15 mouse cellular contexts compared by ENCODE assay signal in genomic region chr13:56500132-56500531, GRCm38 (mm10). TPM values are rescaled to one million over a fixed set of nuclear protein-coding genes. Genes with fewer than 3 reads are reported as not detected.
A peak's percentile ranks its signal among the peaks of the same experiment; 100 is the strongest.
DNase-seq lines count a peak whose midpoint lies in the region; ATAC-seq and TF ChIP-seq lines count a peak whose summit lies in the region.
"Had no signal": no experiment of that assay in that cellular context is flagged by ENCODE, and none has a peak within 500 bp of the region (broad histone marks: within the 10 kb centered on the region; RNA-seq: fewer than 3 reads in every experiment).

No protein-coding gene starts in this region.

- 81% methylated on average over 3 of the region's 3 CpGs for WGBS in forebrain, postnatal 0 days
- WGBS in forebrain, embryonic 13.5 days: 85% methylated on average over 3 of the region's 3 CpGs
- 55% methylated on average over 3 of the region's 3 CpGs for WGBS in lung, embryonic 14.5 days

- no peaks in the 10 kb centered on the region for H3K27me3 ChIP-seq in forebrain, postnatal 0 days (ENCODE audit: insufficient read depth, low read length)
- no peaks in the 10 kb centered on the region for H3K27me3 ChIP-seq in forebrain, embryonic 13.5 days
- H3K27me3 ChIP-seq in lung, embryonic 14.5 days (ENCODE audit: insufficient read depth, low read length): no peaks in the 10 kb centered on the region

- H3K4me3 ChIP-seq in forebrain, postnatal 0 days (ENCODE audit: low read depth, low read length): no peak overlapping the region
- H3K4me3 ChIP-seq in forebrain, embryonic 13.5 days: no peak overlapping the region
- no peak overlapping the region for H3K4me3 ChIP-seq in lung, embryonic 14.5 days (ENCODE audit: low read depth, low read length)

- no peak overlapping the region for H3K27ac ChIP-seq in forebrain, postnatal 0 days (ENCODE audit: low read depth, low read length)
- H3K27ac ChIP-seq in forebrain, embryonic 13.5 days: no peak overlapping the region
- H3K27ac ChIP-seq in lung, embryonic 14.5 days (ENCODE audit: low read depth): no peak overlapping the region

- H3K9me3 ChIP-seq in forebrain, postnatal 0 days (ENCODE audit: low read length): no peaks in the 10 kb centered on the region
- H3K9me3 ChIP-seq in forebrain, embryonic 13.5 days (replicated peaks): no peaks in the 10 kb centered on the region
- no peaks in the 10 kb centered on the region for H3K9me3 ChIP-seq in lung, embryonic 14.5 days (ENCODE audit: low read depth, low read length)

- peak; percentile 38 for DNase-seq in forebrain, postnatal 0 days
- peak; percentile 60 for DNase-seq in lung, embryonic 14.5 days
- DNase-seq in lung, postnatal 36 days: no peak
- peak; percentile 37 for DNase-seq in brain, adult 2 months (ENCODE audit: low read depth, low spot score)
- peak; percentile 17 to 27 for DNase-seq in kidney, postnatal 4 days
- no peak for DNase-seq in cerebellum, postnatal 10 days
- DNase-seq: adrenal gland, postnatal 36 days; cerebellum, adult 8-10 months; gastrocnemius, postnatal 14 days; lung, postnatal 14 days had no signal

- H3K36me3 ChIP-seq in forebrain, postnatal 0 days (ENCODE audit: insufficient read depth): no peaks in the 10 kb centered on the region
- H3K36me3 ChIP-seq in forebrain, embryonic 13.5 days (ENCODE audit: poor library complexity, severe bottlenecking): no peaks in the 10 kb centered on the region
- no peaks in the 10 kb centered on the region for H3K36me3 ChIP-seq in lung, embryonic 14.5 days (ENCODE audit: insufficient read depth)

- peak; percentile 62 for TF ChIP-seq CTCF in forebrain, postnatal 0 days (IDR thresholded peaks at IDR 0.05; ENCODE audit: low read depth)
- peak; percentile 59 for TF ChIP-seq CTCF in lung, embryonic 14.5 days (IDR thresholded peaks at IDR 0.05; ENCODE audit: low read depth)

- no peak overlapping the region for H3K9ac ChIP-seq in forebrain, postnatal 0 days
- no peak overlapping the region for H3K9ac ChIP-seq in forebrain, embryonic 13.5 days
- no peak overlapping the region for H3K9ac ChIP-seq in lung, embryonic 14.5 days

- H3K4me1 ChIP-seq in forebrain, postnatal 0 days (ENCODE audit: insufficient read depth): no peaks in the 10 kb centered on the region
- no peaks in the 10 kb centered on the region for H3K4me1 ChIP-seq in forebrain, embryonic 13.5 days
- no peaks in the 10 kb centered on the region for H3K4me1 ChIP-seq in lung, embryonic 14.5 days (ENCODE audit: insufficient read depth)

- ATAC-seq in forebrain, postnatal 0 days: no peak
- ATAC-seq in forebrain, embryonic 13.5 days: no peak
- ATAC-seq in lung, embryonic 14.5 days (ENCODE audit: insufficient read depth): no peak
- ATAC-seq in CD4-positive, CD25-positive, alpha-beta regulatory T cell, adult 4 months: no peak

- no peak overlapping the region for H3K4me2 ChIP-seq in forebrain, postnatal 0 days (ENCODE audit: low read depth)
- no peak overlapping the region for H3K4me2 ChIP-seq in forebrain, embryonic 13.5 days
- no peak overlapping the region for H3K4me2 ChIP-seq in lung, embryonic 14.5 days

RNA-seq across cellular contexts. Expression of gene Il9, which starts 18.1 kb away (rescaled TPM):
- not detected in 2 replicates for total RNA-seq in forebrain, postnatal 0 days (2014; rRNA removed)
- not detected in 2 replicates for polyA plus RNA-seq in forebrain, postnatal 0 days (2015; fragmentation: Nextera tagmentation; extraction: Ambion mirVana)
- polyA plus RNA-seq in forebrain, embryonic 13.5 days (2015; fragmentation: Nextera tagmentation; extraction: Ambion mirVana): not detected in 2 replicates
- polyA plus RNA-seq in lung, embryonic 14.5 days (2014; fragmentation: Nextera tagmentation; extraction: Ambion mirVana): not detected in 2 replicates
- not detected for polyA plus RNA-seq in CD4-positive, CD25-positive, alpha-beta regulatory T cell, adult 4 months (2017; shearing (Covaris generic))
- total RNA-seq: adrenal gland, postnatal 36 days; gastrocnemius, postnatal 14 days; layer of hippocampus, adult 18-20 months had no signal
- polyA plus RNA-seq: hindbrain, embryonic 11.5 days; limb, embryonic 14.5 days had no signal

RNA-seq across cellular contexts. Expression of gene Fbxl21, which starts 22.1 kb away (rescaled TPM):
- 5.4 and 7.1 TPM in 2 replicates for total RNA-seq in forebrain, postnatal 0 days (2014; rRNA removed)
- polyA plus RNA-seq in forebrain, postnatal 0 days (2015; fragmentation: Nextera tagmentation; extraction: Ambion mirVana): 3.4 and 4.3 TPM in 2 replicates
- polyA plus RNA-seq in forebrain, embryonic 13.5 days (2015; fragmentation: Nextera tagmentation; extraction: Ambion mirVana): 1.8 and 1.9 TPM in 2 replicates
- 1.7 and 2.2 TPM in 2 replicates for polyA plus RNA-seq in lung, embryonic 14.5 days (2014; fragmentation: Nextera tagmentation; extraction: Ambion mirVana)
- polyA plus RNA-seq in CD4-positive, CD25-positive, alpha-beta regulatory T cell, adult 4 months (2017; shearing (Covaris generic)): 1 to 10 TPM; 1.6 to 2.2 TPM

RNA-seq across cellular contexts. Expression of gene Lect2, which starts 48.2 kb away (rescaled TPM):
- not detected in 2 replicates for total RNA-seq in forebrain, postnatal 0 days (2014; rRNA removed)
- not detected in 2 replicates for polyA plus RNA-seq in forebrain, postnatal 0 days (2015; fragmentation: Nextera tagmentation; extraction: Ambion mirVana)
- polyA plus RNA-seq in forebrain, embryonic 13.5 days (2015; fragmentation: Nextera tagmentation; extraction: Ambion mirVana): not detected in 2 replicates
- polyA plus RNA-seq in lung, embryonic 14.5 days (2014; fragmentation: Nextera tagmentation; extraction: Ambion mirVana): not detected in 2 replicates
- not detected for polyA plus RNA-seq in CD4-positive, CD25-positive, alpha-beta regulatory T cell, adult 4 months (2017; shearing (Covaris generic))
- total RNA-seq: adrenal gland, postnatal 36 days; gastrocnemius, postnatal 14 days; layer of hippocampus, adult 18-20 months had no signal
- polyA plus RNA-seq: hindbrain, embryonic 11.5 days; limb, embryonic 14.5 days had no signal

Comparison
In these comparisons a context has a peak if more than half of its experiments do, and no peak if none do; other contexts are left out.
1. DNase-seq: peak in forebrain, postnatal 0 days (single experiment), lung, embryonic 14.5 days (single experiment), brain, adult 2 months (single experiment) and kidney, postnatal 4 days (2 of 2); none in lung, postnatal 36 days (single experiment) and cerebellum, postnatal 10 days (0 of 2).